Mouse (Mus musculus) embryonic fibroblast, embryonic 13.5 days (primary cell): ENCODE measurements around the gene Tns1.

Experiments used
- CTCF ChIP-seq: IDR thresholded peaks from 2 replicates; pipeline ENCODE4 v1.5.1; 2011; ENCODE audit warnings: mild to moderate bottlenecking, control low read depth, low read length, moderate library complexity, borderline replicate concordance; ENCODE audit not compliant: insufficient read depth
- POLR2A ChIP-seq: IDR thresholded peaks from 2 replicates; pipeline ENCODE4 v1.6.1; 2011; ENCODE audit warnings: low read depth, mild to moderate bottlenecking, control low read depth, low read length, moderate library complexity

GRCm38 (mm10) chr1:73914076-73914475 is 210.2 kb downstream of the Tns1 start:
- TF ChIP-seq POLR2A, result no peak
- no peak for TF ChIP-seq CTCF
